Mouse (Mus musculus): Measurements from ENCODE around the gene Irf4. TPM values are rescaled to one million over a fixed set of nuclear protein-coding genes. Genes with fewer than 3 reads are reported as not detected.

Gene Irf4
- total RNA-seq, 2 experiments from 2014 or later = 0.92 to 1.1 TPM

- no peak for DNase-seq
- intact Hi-C loops (cut with DNase I) = no loop called here
Measured at GRCm38 (mm10) chr13:30760374-30761090, 11.5 kb downstream of the Irf4 start.

- no peak for DNase-seq
- intact Hi-C loops (cut with DNase I) = no loop called here
Measured at GRCm38 (mm10) chr13:30761151-30761631, 12.2 kb downstream of the Irf4 start.

GRCm38 (mm10) chr13:30762224-30762623 is 13.2 kb downstream of the Irf4 start:
- DNase-seq = no peak
- intact Hi-C loops (cut with DNase I) = no loop called here

DNA sequence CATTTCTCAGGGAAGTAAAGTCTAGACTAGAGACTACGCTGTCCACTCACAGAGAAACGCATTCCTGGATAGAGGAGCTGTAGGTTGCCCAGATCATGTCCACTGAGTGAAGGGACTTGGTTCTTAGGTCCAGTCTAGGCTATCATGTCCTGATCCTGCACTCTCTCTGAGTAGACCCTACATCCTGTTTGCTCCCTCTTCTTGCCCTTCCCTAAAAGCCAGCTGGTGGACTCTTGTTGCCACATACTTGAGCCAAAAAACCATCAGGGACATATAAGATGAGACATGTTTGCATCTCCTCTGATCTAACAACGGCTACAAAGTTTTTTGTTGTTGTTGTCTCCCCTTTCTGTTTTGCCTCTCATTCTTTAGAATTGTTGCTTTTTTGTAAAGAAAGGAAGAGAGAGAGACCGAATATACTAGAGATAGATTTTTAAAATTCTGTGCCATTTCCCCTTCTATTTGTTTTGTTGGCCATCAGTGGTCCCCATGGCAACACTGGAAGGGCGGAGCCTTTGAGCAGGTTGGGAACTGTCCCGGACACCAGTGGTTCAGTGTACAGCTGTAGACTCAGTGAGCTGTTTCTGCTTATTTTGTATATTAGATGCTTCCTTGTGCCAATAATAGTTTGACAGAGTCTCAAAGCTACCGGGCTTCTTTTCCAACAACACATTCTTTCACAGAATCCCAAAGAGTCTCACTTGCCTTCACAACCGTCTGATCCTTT is 15.2 kb downstream of the Irf4 start:
- peak; percentile 39 to 53 for DNase-seq
- intact Hi-C loops (cut with DNase I) = no loop called here

GRCm38 (mm10) chr13:30765906-30766305 is 16.9 kb downstream of the Irf4 start:
- intact Hi-C loops (cut with DNase I) = no loop called here

GRCm38 (mm10) chr13:30766636-30767476 is 17.8 kb downstream of the Irf4 start:
- intact Hi-C loops (cut with DNase I) = no loop called here
- DNase-seq = no peak

More at GRCm38 (mm10) chr13:30765906-30766305, 16.9 kb downstream of the Irf4 start:
- DNase-seq = no peak

DNA sequence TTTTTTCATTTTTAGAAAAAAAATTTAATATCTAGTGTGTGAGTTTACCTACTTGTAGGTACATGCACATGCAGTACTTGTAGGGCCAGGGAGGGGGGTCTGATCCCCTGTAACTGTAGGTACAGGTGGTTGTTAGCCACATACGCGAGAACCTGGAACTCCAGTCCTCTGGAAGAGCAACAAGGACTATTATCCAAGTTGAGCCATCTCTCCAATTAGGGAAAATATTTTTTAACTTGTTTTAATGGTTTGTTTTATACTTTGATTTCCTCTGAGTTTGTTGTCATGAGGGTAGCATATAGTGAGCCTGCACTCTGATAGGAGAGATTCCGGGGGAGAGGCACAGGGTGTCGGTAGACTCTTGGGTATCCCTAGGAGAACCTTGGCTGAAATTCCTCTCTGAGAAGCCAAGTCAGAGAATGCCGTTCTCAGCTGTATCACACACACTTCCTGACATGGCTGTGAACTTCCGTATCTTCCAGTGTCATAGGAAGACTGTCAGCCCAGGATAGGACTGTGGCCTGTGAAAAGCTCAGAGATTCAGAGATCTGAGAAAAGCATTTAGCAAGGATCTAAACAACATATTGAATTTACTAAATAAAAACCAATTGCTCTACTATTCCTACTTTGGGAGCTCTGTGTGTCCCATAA is 18.6 kb downstream of the Irf4 start:
- DNase-seq = no peak
- intact Hi-C loops (cut with DNase I) = no loop called here

DNA sequence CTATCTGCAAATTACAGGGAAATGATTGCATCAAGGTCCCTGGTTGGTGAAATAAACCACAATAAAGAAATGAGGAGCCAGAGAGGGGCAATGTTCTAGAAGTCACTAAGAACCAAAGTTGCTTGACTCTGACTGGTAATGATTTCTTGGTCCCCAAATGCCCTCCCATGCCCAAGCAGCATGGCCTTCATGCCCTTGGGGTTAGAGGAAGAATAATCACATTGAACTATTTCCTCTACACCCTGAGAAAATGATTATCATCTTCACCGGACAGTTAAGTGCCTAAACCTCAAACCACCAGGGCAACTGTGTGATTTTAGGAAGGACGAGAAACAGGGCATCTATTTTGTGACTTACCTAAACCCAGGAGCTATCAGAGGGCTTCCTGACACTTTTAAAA is 27.0 kb downstream of the Irf4 start:
- no peak for DNase-seq
- intact Hi-C loops (cut with DNase I) = no loop called here

DNA sequence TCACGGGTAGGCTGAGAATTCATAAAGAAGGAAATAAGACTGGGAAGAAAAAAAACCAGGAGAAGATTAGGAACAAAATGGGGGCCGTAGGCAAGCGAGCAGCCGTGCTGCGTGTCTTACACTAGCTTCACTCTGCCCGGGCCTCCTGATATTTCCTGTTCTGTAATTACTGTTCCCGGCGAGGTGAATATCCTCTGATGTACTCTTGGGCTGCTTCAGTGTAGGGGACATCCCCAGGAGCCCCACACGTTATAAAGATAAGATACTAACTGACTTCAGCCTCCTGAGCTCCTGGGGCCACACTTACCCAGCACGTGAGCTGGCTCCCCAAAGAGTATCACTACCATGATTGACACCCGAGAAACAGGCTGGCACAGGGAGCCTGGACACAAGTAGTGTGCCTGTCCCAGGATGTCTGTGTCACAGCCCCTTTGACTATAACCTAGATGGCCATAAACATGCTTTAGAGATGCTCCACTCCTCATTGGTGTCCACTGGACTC is 28.7 kb downstream of the Irf4 start:
- no peak for DNase-seq
- intact Hi-C loops (cut with DNase I) = no loop called here

DNA sequence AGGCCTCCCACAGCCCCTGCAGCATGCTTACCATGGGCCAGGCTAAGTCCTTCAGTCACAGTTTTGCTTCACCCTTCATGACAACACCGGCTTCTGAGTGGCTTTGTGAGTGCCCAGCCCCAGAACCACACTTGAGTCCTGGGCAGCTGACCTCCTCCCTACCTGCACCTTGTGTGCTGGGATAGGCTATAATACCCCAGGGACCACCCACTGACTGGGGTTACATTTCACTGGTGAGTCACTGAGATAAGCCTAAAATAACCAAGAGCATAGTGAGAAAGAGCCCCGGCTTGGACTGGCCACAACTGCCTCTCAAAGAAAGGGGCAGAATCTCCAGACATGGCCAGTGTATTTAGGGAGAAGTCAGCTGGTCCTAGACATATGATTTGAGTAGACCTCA is 32.9 kb downstream of the Irf4 start:
- DNase-seq = no peak
- intact Hi-C loops (cut with DNase I) = no loop called here

GRCm38 (mm10) chr13:30782419-30782818 is 33.4 kb downstream of the Irf4 start:
- intact Hi-C loops (cut with DNase I) = no loop called here
- no peak for DNase-seq

- intact Hi-C loops (cut with DNase I) = no loop called here
- no peak for DNase-seq
Measured at GRCm38 (mm10) chr13:30785423-30786040, 36.5 kb downstream of the Irf4 start.

DNA sequence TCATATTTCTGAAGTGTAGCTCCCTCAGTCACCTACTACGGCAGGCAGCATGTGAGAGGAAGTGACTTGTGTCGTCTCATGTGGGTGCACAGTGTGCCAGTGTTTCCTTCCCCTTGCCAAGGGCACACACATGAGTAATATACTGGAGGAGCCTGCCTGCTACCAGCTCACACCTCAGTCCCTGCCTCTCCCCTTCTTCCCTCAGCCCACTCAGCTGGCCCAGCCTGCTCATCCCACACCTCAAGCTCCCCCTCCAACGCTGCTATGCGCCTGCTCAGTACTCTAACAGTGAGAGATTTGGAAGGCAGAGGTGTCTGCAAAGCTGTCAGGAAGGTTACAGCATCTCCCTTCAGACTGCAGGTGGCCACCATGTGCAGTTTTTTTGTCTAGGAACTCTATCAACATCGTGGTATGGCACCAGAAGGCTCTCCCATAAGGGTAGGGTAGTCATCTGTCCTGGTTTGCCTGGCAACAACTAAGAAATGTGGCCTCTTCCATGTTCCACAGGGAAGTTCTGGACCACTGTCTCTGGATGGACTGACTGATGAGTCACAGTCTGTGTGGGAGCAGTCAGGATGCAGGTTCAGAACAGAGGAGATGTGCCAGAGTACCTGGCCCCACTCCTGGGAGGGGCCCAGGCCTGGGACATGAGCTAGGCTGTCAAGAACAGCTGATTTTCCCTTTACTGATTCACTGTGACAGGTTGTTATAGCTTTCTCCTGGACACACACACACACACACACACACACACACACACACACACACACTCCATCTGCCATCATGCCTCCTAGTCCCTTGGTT is 37.4 kb downstream of the Irf4 start:
- DNase-seq = no peak
- intact Hi-C loops (cut with DNase I) = no loop called here

- intact Hi-C loops (cut with DNase I) = no loop called here
- DNase-seq = no peak
Measured at GRCm38 (mm10) chr13:30787036-30787320, 38.0 kb downstream of the Irf4 start.

DNA sequence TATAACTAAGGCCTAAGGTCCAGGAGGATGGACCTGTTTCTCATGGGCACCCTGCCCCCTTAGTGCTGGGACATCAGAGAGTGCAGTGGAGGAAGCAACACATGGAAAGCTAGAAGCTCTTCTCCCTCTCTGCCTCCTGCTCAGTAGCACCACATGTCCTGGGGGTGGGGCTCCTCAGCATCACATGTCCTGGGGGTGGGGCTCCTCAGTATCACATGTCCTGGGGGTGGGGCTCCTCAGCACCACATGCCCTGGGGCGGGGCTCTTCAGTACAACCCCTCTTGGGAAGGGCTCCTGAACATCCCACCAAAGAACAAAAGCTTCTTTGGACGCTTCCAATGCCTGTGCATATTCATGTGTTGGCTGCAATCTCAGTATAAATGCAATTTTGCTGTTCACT is 38.5 kb downstream of the Irf4 start:
- intact Hi-C loops (cut with DNase I) = no loop called here
- no peak for DNase-seq

DNA sequence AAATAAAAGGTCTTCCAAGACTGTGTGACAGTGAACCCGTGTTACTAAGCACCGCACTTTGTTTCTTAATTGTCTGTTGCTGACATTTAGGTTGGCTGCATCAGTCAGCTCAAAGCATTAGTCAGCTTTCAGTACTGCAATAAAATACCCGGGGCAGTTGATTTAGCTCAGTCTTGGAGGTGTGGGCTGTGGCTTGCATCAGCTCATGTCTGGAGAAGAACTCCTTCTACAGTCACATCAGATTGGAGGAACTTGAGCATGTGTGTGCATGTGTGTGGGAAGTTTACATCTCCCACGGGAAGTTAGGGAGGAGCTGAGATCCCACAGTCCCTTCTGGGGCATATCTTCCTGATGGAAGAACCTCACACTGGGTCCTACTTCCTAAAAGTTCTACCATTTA is 38.9 kb downstream of the Irf4 start:
- DNase-seq = no peak
- intact Hi-C loops (cut with DNase I) = no loop called here

DNA sequence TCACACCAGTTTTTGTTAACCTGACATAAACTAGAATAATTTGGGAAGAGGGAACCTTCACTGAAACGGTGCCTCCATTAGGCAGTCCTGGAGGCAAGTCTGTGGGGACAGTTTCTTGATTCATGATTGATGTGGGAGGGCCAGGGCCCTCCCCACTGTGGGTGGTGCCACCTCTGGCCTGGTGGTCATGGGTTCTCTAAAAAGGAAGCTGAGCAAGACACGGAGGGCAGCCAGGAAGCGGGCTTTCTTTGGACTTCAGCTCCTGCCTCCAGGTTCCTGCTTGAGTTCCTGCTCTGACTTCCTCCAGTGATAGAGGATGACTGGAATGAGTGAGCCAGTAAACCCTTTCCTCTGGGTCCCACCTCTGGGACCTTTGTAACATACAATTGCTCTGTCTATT is 39.4 kb downstream of the Irf4 start:
- intact Hi-C loops (cut with DNase I) = no loop called here
- DNase-seq = no peak

GRCm38 (mm10) chr13:30790016-30790415 is 41.0 kb downstream of the Irf4 start:
- DNase-seq = no peak
- intact Hi-C loops (cut with DNase I) = no loop called here

DNA sequence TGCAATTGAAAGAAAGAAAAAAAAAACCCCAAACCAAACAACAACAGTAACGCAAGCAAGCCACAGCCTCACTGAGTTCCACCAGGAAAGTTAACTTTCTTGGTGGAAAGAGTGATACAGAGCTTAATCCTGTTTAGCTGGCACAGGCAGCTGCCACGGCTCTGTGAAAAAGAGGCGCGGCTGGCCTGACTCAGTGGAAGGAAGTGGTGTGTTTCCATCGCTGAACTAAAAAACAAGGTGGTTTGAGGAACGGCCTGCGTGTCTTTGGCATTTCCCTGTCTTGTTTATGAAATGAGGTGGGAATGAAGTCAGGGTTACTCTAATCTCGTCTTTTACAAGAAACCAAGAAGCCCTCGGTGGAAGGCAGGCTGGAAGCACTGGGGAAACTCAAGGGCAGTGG is 43.3 kb downstream of the Irf4 start:
- intact Hi-C loops (cut with DNase I) = no loop called here
- no peak for DNase-seq

- intact Hi-C loops (cut with DNase I) = no loop called here
- DNase-seq = no peak
Measured at GRCm38 (mm10) chr13:30792741-30793140, 43.7 kb downstream of the Irf4 start.
